Mouse (Mus musculus) cerebellum, postnatal 10 days (tissue): ENCODE data around the gene Ethe1.
A peak's percentile ranks its signal among the peaks of the same experiment; 100 is the strongest.
"Not testable (repeated sequence)": the region's sequence is repeated elsewhere in the genome, so short reads cannot be mapped to it uniquely, and the experiment has no call there.

Experiments used
- DNase-seq, 2 experiments: peaks; one replicate each; pipeline ENCODE4 v3.0.0; 2021; ENCODE audit warnings: mixed read lengths in 2 of 2

The Ethe1 gene

GRCm38 (mm10) chr7:24614816-24615215 is 27.5 kb downstream of the Ethe1 start:
- DNase-seq = no peak

DNA sequence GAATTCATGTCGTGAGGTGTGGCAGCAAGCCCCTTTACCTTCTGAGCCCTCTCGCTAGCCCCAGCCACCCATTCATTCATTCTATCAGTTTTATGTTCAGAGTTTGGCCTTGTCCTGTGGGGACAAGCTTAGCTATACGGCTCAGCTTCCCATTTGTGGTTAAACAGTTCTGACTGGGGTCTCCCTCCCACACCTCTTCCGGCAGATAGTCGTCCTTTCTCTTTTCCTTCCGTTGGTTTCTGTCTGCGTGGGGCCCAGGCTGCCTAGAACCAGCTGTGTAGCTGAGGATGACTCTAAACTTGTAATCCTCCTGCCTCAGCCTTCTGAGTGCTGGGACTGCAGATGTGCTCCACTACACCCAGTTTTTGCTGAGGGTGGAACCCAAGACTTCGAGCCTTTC is 30.4 kb downstream of the Ethe1 start:
- no peak for DNase-seq

DNA sequence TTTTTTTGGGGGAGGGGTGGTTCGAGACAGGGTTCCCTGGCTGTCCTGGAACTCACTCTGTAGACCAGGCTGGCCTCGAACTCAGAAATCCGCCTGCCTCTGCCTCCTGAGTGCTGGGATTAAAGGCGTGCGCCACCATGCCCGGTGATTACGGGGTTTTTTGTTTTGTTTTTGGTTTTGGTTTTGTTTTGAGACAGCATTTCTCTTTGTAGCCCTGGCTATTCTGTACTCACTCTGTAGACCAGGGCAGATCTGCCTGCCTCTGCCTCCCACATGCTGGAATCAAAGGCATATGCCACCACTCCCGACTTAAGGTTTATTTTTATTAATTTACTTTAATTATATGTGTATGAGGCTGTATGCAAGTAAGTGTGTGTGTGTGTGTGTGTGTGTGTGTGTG is 31.0 kb downstream of the Ethe1 start:
- not testable (repeated sequence) for DNase-seq

DNA sequence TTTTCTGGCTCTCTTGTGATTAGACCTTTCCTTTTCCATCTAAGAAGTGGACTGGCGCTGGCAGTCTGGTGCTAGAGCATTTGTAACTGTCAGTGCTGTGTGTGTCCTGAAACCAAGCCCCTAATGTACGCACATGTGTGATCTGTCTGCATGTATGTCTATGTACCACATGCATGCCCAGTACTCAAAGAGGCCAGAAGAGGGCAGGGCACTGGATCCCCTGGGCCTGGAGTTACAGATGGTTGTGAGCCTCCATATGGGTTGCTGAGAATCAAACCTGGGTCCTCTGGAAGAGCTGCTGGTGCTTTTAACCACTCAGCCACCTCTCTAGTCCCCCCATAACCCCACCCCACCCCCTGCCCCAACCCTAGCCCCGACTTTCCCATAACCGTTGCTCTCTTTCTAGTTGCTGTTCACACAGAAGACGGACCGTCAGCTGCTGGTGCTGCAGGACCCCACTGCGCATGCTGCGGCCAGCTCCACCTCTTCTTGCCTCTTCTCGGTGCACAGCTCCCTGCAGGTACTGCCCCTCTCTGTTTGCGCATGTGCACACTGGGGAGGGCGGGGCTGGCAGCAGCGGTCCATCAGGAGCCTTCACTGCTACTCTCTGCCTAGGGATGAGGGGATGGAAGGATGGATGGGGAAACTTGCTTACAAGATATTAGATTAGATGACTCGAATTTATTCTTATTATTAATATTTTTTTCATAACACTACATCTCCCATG is 32.5 kb downstream of the Ethe1 start:
- no peak for DNase-seq

- no peak for DNase-seq
Observed at GRCm38 (mm10) chr7:24621193-24621592, 33.9 kb downstream of the Ethe1 start.

DNA sequence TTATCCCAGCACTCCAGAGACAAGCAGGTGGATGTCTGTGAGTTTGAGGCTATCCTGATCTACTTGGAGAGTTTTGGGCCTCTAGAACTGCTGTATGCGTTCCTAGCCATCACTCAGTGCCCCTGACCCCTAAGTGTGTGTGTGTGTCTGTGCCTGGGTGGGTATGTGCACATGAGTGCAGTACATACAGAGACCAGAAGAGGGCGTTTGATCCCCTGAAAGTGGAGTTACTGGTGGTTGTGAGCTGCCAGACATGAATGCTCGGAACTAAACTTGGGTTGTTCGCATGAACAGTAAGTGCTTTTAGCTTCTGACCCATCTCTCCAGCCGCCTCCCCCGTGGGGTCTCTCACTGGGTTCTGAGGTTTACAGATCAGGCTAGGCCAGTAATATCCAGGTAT is 35.6 kb downstream of the Ethe1 start:
- DNase-seq = no peak

DNA sequence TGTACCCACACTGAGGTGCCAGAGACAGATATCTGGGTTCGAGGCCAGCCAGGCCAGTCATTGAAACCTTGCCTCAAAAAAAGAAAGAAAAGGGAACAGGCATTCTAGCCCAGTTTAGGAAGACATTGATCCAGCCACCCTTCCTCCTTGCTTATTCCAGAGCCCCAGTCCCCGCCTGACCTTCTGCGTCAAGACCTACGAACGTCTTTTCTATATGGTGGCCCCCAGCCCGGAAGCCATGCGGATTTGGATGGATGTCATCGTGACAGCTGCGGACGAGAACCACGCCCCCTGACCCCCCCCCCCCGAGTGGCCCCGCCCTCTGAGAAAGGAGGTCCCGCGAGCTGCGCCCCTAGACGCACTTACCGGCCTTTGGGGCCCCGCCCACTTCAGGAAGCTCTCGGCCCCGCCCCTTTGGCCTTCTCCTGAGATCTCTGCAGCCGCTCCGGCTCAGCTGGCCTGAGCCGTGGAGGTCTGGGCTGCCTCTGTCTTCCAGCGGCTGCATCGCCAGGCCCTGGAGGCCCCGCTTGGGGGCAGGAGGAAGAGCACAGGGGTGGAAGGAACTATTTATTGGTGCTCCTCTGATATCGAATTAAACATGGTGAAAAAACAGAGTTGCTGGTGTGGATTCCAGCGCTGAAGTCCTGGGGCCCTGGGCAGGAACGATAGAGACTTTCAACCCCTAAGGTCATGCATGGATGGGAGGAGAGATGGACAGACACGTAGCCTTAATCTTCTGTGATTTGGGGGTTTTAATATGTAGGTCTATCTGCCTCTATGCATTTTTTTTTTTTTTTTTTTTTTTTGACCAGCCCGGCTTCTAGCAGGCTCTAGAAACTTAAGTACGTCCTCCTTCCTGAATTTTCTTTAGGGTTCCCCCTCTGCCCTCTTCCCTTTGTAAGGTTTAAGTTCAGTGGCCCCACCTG is 41.6 kb downstream of the Ethe1 start:
- peak; percentile 73 to 83 for DNase-seq

DNA sequence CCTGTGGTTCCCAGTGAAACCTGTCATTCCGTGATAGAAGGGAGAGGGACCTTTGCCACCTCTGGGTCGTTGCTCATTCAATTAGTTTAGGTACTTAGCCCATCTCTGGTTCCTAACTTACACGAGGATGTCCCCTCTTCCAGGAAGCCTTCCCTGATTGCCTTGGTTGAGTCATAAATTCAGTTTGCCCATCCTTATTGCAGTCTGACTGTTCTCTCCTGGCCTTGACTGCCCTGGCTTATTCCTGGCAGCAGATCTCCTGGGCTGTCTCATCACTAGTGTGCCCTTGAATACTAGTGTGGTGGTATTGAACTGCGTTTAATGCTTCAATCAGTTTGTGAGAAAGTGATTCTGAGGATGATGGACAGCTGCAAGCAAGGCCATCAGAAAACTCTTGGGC is 42.3 kb downstream of the Ethe1 start:
- DNase-seq = no peak

GRCm38 (mm10) chr7:24630116-24630880 is 43.0 kb downstream of the Ethe1 start:
- DNase-seq = no peak

GRCm38 (mm10) chr7:24636264-24636663 is 48.9 kb downstream of the Ethe1 start, which contains the start of gene Lypd3:
TSS of gene Lypd3 (plus strand) at chr7:24636550.
- no peak for DNase-seq

- no peak for DNase-seq
Observed at GRCm38 (mm10) chr7:24637046-24637445, 49.7 kb downstream of the Ethe1 start.

DNA sequence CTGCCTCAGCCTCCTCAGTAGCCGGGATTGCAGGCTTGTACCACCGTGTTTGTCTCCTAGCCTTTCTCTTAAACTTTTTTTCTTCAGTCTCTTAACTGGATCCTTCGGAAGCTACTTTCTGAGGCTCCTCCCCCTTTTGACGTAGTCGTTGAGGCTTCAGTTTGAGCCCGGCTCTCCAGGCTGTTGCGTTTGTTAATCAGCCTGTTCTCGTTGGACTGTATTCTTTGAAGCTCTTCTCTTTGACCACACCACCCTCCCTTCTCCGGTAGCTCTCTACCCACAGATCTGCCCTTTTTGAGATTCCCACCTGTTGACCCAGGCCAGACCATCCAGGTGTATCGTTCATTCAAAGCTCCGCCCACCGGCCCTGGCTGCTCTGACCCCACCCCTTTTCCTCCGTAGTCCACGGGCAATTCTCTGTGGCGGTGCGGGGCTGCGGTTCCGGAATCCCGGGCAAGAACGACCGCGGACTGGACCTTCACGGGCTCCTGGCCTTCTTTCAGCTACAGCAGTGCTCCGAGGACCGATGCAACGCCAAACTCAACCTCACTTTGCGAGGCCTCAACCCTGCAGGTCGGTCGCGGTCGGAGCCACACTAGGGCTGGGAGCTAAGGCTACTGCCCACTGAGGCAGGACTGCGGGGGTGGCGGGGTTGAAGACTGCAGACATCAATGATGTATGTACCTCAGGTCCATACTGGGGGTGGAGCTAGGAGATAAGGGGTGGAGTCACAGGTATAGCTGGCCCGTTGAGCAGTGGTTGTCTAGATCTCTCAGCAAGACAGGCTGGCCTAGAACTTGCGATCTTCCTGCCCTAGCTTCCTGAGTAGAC is 50.9 kb downstream of the Ethe1 start:
- DNase-seq = no peak

DNA sequence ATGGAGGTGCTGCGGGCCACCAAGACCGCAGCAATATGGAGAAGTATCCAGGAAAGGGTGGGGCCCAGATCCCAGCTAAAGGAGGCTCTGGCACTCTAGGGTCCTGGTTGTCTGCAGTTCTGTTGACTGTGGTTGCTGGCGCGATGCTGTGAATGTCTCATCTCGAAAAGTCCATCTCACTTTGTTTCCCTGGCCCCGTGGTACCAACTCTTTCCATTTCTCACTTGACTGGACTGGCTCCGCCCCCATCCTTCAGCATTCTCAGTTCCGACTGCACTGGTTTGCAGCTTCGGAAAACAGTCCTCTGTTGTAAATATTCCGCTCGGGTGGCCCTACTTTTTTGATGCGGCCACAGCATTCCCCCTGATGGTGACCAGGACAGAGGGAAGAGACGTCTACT is 53.1 kb downstream of the Ethe1 start:
- DNase-seq = no peak

GRCm38 (mm10) chr7:24642491-24642890 is 55.1 kb downstream of the Ethe1 start:
- peak; percentile 57 to 73 for DNase-seq

DNA sequence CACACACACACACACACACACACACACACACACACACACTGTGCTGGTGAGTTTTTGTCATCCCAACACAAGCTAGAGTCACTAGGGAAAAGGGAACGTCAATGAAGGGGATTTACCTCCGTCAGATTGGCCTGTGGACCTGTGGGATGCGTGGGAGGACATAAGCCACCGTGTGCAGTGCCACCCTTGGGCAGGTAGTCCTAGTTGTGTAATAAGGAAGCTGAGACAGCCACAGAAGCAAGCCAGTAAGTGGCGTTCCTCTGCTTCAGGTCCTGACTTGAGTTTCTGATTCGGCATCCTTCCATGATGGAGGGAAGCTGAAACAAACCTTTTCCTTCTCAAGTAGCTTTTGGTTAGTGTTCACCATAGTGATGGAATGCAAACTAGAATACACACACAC is 57.1 kb downstream of the Ethe1 start:
- DNase-seq = no peak

GRCm38 (mm10) chr7:24644996-24645395 is 57.7 kb downstream of the Ethe1 start:
- DNase-seq = no peak

- no peak for DNase-seq
Observed at GRCm38 (mm10) chr7:24646486-24646885, 59.1 kb downstream of the Ethe1 start.

DNA sequence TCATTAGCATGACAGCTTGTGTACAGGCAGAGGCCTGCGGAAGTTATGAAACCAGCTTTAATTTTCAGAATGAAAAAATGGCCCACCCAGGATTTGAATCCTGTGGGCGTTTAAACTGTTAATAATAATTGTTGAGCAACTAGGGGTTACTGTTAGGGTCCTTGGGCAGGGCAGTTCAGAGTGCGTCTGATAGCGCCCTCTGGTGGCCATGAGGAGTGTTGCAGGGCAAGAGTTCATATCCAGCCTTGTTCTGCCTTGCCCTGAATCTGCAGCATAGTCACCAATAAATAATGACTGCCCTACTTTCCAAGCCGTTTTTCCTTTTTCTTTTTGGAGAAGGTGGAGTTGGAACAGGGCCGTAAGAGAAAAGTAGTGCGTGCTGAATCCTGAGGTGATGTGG is 66.3 kb downstream of the Ethe1 start:
- peak; percentile 72 to 76 for DNase-seq
